Mouse (Mus musculus) central nervous system, embryonic 14 days (tissue): ENCODE data around the gene Cmtr2. TPM values are rescaled to one million over a fixed set of nuclear protein-coding genes. Genes with fewer than 3 reads are reported as not detected.

Source experiments
- polyA plus RNA-seq: library from polyadenylated mRNA; depleted of rRNA; stranded (reverse); fragments of >200 nt; gene quantifications from 2 replicates; pipeline ENCODE4 v1.2.3, GENCODE M21; 2012; rRNA removed

The Cmtr2 gene
- 10.7 and 11.5 TPM in 2 replicates for polyA plus RNA-seq

DNA sequence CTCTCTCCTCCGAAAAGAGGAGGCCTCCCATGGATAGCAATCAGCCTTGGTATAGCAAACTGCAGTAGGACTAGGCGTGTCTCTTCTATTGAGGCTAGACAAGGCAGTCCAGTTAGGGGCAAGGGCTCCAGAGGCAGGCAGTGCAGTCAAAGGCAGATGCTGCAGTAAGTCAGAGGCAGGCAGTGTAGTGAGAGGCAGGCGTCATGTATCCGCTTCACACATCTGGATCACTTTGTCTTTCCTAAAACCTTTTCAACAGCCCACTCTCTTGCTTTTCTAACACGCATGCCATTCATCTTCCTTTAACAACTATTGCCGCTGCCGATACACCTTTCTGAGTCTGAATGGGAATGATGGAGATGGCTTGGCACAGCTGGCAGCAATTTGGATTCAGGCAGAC, at the start of gene Cmtr2:
Gene Cmtr2 (plus strand): TSS at position 301 of the 400 bp plus-strand sequence.

DNA sequence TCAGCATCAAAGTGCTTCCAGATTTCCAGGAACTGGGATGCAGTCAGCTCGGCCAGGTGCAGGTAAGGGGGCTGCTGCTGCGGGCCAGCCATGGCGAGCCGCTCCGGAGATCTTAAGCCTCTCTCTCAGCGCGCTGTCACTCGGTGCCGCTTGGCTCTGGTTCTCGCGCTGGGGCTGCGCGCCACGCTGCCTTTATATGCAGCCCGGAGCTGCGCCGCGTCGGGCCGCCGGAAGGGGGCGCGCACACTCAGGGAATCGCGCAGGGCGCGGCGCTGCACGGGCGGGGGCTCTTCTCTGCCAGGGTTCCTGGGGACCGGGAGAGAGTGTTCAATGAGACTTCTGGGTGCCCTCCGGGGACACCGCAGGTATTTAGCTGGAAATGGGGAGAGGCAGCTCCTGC, 47.4 kb upstream of the Cmtr2 start, which contains the start of gene Calb2:
Gene Calb2 (minus strand): TSS at position 165 of the 400 bp plus-strand sequence.

DNA sequence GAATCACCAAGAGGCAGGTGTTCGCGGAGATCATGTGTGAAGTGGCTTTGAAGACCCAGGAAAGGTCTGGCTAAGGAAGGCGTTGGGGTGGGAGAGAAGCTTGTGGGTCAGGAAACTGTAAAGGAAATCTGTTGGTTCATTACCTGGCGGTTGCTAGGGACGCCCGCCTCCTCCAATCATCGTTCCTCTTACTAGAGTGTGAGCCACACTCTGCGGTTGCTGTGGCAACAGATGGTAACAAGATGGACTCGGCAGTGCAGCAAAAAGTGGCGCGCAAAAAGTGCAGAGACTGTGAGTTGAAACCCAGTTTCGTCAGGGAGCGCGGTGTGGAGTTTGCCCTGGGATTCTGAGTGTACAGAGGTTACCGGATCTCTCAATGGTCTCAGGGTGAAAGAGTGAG, 51.3 kb downstream of the Cmtr2 start, which contains the start of gene Hydin:
Gene Hydin (plus strand): TSS at position 237 of the 400 bp plus-strand sequence.

Other genes with a start within 250 kb of the Cmtr2 start
- 0.02 and 0.04 TPM in 2 replicates for gene Tat, start 225.2 kb upstream of the Cmtr2 start, polyA plus RNA-seq
- not detected in 2 replicates for gene Chst4, start 175.9 kb upstream of the Cmtr2 start, polyA plus RNA-seq
- 12.3 and 12.9 TPM in 2 replicates for gene Zfp612, start 135.9 kb upstream of the Cmtr2 start, polyA plus RNA-seq
- not detected in 2 replicates for gene Gm21964, start 114.5 kb upstream of the Cmtr2 start, polyA plus RNA-seq
- gene Gm17720, start 112.9 kb upstream of the Cmtr2 start, polyA plus RNA-seq = not detected in 2 replicates
- 34.0 and 35.5 TPM in 2 replicates for gene Calb2, start 47.5 kb upstream of the Cmtr2 start, polyA plus RNA-seq
- 0.20 and 0.32 TPM in 2 replicates for gene Hydin, start 51.3 kb downstream of the Cmtr2 start, polyA plus RNA-seq